Mouse (Mus musculus): ENCODE results near the gene Olfr885. TPM values are rescaled to one million over a fixed set of nuclear protein-coding genes. Genes with fewer than 3 reads are reported as not detected.

The Olfr885 gene
- total RNA-seq (2022) = not detected

DNA sequence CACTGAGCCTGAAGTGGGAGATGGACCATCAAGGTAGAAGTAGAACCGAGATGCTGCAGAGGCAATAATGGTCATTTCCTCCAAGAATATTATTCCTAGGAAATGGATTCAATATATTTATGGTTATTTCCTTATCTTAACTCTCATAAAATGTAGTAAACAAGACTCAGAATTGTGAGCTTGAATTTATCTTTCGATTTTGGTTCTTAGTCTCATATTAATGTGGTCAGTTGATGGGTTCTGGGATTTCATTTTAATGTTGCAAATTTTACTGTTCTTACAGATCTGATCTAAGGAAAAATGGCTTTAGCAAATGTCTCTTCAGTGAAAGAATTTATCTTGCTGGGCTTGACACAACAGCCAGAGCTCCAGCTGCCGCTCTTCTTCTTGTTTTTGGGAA is at the start of gene Olfr885:
Gene Olfr885, plus strand, starts transcription at position 301 of the 400 bp plus-strand sequence.
- DNase-seq = no peak

GRCm38 (mm10) chr9:38025508-38025907 is 35.6 kb upstream of the Olfr885 start, which contains the start of gene Olfr883:
Gene Olfr883, plus strand, starts transcription at chr9:38025808.
- no peak for DNase-seq

DNA sequence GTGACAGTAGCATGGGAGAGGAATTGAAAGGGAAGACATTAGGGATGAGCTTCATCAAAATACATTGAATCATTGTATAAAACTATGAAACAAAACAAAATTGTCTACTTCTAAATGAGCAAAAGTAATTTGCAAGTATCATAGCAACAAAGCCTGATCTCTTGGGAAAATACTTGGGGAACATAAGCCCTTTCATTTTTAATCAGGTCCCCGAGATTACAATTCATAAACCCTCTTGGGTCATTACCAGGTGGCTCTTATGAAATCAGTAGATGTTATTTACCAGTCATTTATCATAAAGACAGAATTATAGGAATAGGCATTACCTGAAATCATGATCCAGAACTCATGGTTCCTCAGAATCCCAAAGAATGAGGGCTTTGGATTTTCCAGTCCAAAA is 14.9 kb upstream of the Olfr885 start, which contains the start of gene Olfr884:
Gene Olfr884, plus strand, starts transcription at position 301 of the 400 bp plus-strand sequence.
- no peak for DNase-seq

DNA sequence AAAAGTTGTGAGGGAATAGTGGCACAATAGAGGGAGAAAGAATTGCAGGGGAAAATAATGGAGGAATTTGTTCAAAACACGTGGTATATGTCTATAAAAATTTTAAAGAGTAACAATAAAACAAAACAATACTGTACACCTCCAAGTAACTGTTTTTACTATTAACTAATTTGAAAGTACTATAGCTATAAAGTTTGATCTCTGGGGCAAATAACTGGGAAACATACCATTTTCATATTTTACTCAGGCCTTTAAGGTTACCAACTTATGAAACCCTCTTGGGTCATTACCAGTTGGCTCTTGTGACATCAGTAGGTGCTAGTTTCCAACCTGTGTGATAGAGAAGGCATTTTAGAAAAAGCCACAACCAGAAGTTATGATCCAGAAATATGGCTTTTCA is 22.6 kb downstream of the Olfr885 start, which contains the start of gene Olfr887:
Gene Olfr887, plus strand, starts transcription at position 301 of the 400 bp plus-strand sequence.
- DNase-seq = no peak

DNA sequence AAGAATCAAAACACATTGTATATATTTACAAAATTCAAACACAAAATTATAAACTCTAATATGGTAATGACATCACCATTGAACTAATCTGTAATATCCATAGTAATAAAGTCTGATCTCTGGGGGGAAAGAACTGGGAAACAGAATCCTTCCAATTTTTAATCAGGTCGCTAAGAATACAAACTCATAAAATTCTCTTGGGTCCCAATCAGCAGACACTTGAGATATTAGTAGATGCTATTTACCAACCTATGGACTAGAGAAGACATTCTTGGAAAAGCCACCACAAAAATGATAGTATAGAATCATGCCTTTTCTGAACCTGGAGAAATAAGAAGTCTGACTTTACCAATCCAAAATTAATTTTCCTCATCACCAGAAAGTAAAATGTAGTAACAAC is 46.7 kb downstream of the Olfr885 start, which contains the start of gene Olfr888:
Gene Olfr888, plus strand, starts transcription at position 301 of the 400 bp plus-strand sequence.
- no peak for DNase-seq

Other genes with a start within 250 kb of the Olfr885 start
- not detected for gene Olfr877, start 207.1 kb upstream of the Olfr885 start, total RNA-seq (2022)
- gene Olfr145, start 164.6 kb upstream of the Olfr885 start, total RNA-seq (2022) = not detected
- gene Olfr878, start 143.5 kb upstream of the Olfr885 start, total RNA-seq (2022) = not detected
- not detected for gene Olfr881, start 69.5 kb upstream of the Olfr885 start, total RNA-seq (2022)
- not detected for gene Olfr883, start 35.5 kb upstream of the Olfr885 start, total RNA-seq (2022)
- gene Olfr884, start 14.8 kb upstream of the Olfr885 start, total RNA-seq (2022) = not detected
- not detected for gene Olfr887, start 22.8 kb downstream of the Olfr885 start, total RNA-seq (2022)
- not detected for gene Olfr888, start 46.8 kb downstream of the Olfr885 start, total RNA-seq (2022)
- gene Olfr889, start 53.9 kb downstream of the Olfr885 start, total RNA-seq (2022) = under 1 TPM; 0.03 to 0.34 (median 0.17) TPM
- not detected for gene Olfr890, start 81.2 kb downstream of the Olfr885 start, total RNA-seq (2022)
- gene Olfr891, start 119.5 kb downstream of the Olfr885 start, total RNA-seq (2022) = not detected
- gene Olfr893, start 147.0 kb downstream of the Olfr885 start, total RNA-seq (2022) = not detected
- not detected for gene Olfr894, start 156.7 kb downstream of the Olfr885 start, total RNA-seq (2022)
- not detected for gene Olfr143, start 191.5 kb downstream of the Olfr885 start, total RNA-seq (2022)
- gene Olfr895, start 206.5 kb downstream of the Olfr885 start, total RNA-seq (2022) = not detected
- gene Olfr896-ps1, start 229.8 kb downstream of the Olfr885 start, total RNA-seq (2022) = not detected

All from adrenal gland, adult 8-10 months (tissue).